In the genomic region with DNA sequence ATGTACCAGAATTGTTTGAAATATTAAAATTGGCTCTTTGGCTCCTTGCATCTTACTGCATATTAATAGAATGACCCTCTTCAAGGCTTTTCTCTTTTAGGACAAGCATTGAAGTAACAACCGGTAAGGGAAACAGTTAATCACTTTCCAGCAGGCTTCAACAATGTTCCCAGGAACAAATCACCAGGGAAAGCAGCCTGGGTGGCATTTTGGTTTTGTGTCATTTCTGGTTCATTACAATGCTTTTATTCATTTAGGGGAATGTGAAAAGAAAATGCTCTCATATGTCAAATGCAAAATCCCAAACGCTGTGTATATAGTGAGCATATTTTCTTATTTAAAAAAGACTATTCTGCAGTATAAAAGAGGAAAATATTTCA, we compare ENCODE assay signal across 13 mouse cellular contexts. TPM values are rescaled to one million over a fixed set of nuclear protein-coding genes. Genes with fewer than 3 reads are reported as not detected.
DNase-seq lines count a peak whose midpoint lies in the region; ATAC-seq and TF ChIP-seq lines count a peak whose summit lies in the region.
"Had no signal": no experiment of that assay in that cellular context is flagged by ENCODE, and none has a peak within 500 bp of the region (broad histone marks: within the 10 kb centered on the region; RNA-seq: fewer than 3 reads in every experiment).

No protein-coding gene starts in this region.

- TF ChIP-seq CTCF in gastrocnemius, adult 2 months (IDR thresholded peaks at IDR 0.05) = no peak

- DNase-seq in gastrocnemius, adult 2 months = no peak
- no peak for DNase-seq in gastrocnemius, postnatal 14 days
- DNase-seq in mesoderm, embryonic 11.5 days (ENCODE audit: low read depth, low spot score) = peak; percentile 27
- DNase-seq in heart, adult 8-10 months (ENCODE audit: low spot score) = no peak
- no peak for DNase-seq in left cerebral cortex, postnatal 14 days (ENCODE audit: low spot score in 2 of 2)
- DNase-seq in spleen, adult 18-20 months = no peak
- DNase-seq: B cell, adult 2 months; heart, adult 18-20 months; heart, postnatal 14 days; lung, adult 18-20 months had no signal

- H3K9me3 ChIP-seq in forebrain, embryonic 15.5 days = no peaks in the 10 kb centered on the region
- no peaks in the 10 kb centered on the region for H3K9me3 ChIP-seq in neural tube, embryonic 14.5 days (ENCODE audit: control insufficient read depth, low read length)

- H3K4me1 ChIP-seq in forebrain, embryonic 15.5 days = peaks cover 36% of the 10 kb centered on the region
- 0 out of 2 replicates have a peak, but pooled peaks cover 3% of the 10 kb centered on the region for H3K4me1 ChIP-seq in neural tube, embryonic 14.5 days (ENCODE audit: control insufficient read depth, insufficient read depth, low read length)

- no peaks in the 10 kb centered on the region for H3K36me3 ChIP-seq in forebrain, embryonic 15.5 days
- no peaks in the 10 kb centered on the region for H3K36me3 ChIP-seq in neural tube, embryonic 14.5 days (ENCODE audit: control insufficient read depth, insufficient read depth, low read length)
- H3K36me3 ChIP-seq: G1E had no signal

- no peak for ATAC-seq in forebrain, embryonic 15.5 days (replicated peaks)
- no peak for ATAC-seq in neural tube, embryonic 14.5 days (ENCODE audit: low read depth)

- peak overlapping the region; percentile 88 for H3K9ac ChIP-seq in forebrain, embryonic 15.5 days (replicated peaks)
- H3K9ac ChIP-seq in neural tube, embryonic 14.5 days (replicated peaks; ENCODE audit: low read depth, low read length) = peak overlapping the region; percentile 72; the same call in 1 of the 2 replicates

- H3K4me2 ChIP-seq in forebrain, embryonic 15.5 days (replicated peaks) = peak overlapping the region; percentile 65
- H3K4me2 ChIP-seq in neural tube, embryonic 14.5 days (ENCODE audit: low read depth, low read length) = peak overlapping the region; percentile 61

- WGBS in forebrain, embryonic 15.5 days = 4% methylated on average over 2 of the region's 2 CpGs
- WGBS in neural tube, embryonic 14.5 days = 6% methylated on average over 2 of the region's 2 CpGs

- intact Hi-C loops in gastrocnemius, adult 2 months (cut with DNase I) = no loop called here
- intact Hi-C loops in gastrocnemius, postnatal 14 days (cut with DNase I; ENCODE audit: low total_unique reads) = no loop called here
- intact Hi-C loops in left cerebral cortex, postnatal 14 days (cut with DNase I) = no loop called here

- peak overlapping the region; percentile 7; the same call in 1 of the 2 replicates for H3K4me3 ChIP-seq in gastrocnemius, adult 2 months
- H3K4me3 ChIP-seq in forebrain, embryonic 15.5 days = peak overlapping the region; percentile 85
- H3K4me3 ChIP-seq in neural tube, embryonic 14.5 days (ENCODE audit: low read depth, low read length) = peak overlapping the region; percentile 53

- H3K27me3 ChIP-seq in forebrain, embryonic 15.5 days = no peaks in the 10 kb centered on the region
- H3K27me3 ChIP-seq in neural tube, embryonic 14.5 days (ENCODE audit: control insufficient read depth, insufficient read depth, low read length) = no peaks in the 10 kb centered on the region

- no peak overlapping the region; the same call in 1 of the 2 replicates for H3K27ac ChIP-seq in gastrocnemius, adult 2 months
- 0 out of 2 replicates have a peak overlapping the region, but pooled peaks have one; percentile 93 for H3K27ac ChIP-seq in forebrain, embryonic 15.5 days (replicated peaks)
- no peak overlapping the region for H3K27ac ChIP-seq in neural tube, embryonic 14.5 days (ENCODE audit: low read depth, low read length)

RNA-seq across cellular contexts. Expression of gene Adgrb3, which starts 2.0 kb away (rescaled TPM):
- not detected for total RNA-seq in gastrocnemius, adult 2 months (2021)
- under 1 TPM; 0.13 to 0.18 TPM for total RNA-seq in gastrocnemius, postnatal 14 days (2021)
- polyA plus RNA-seq in forebrain, embryonic 15.5 days (2015; fragmentation: Nextera tagmentation; extraction: Ambion mirVana) = 41.1 and 45.9 TPM in 2 replicates
- 63.3 and 71.2 TPM in 2 replicates for polyA plus RNA-seq in neural tube, embryonic 14.5 days (2014; fragmentation: Nextera tagmentation; extraction: Ambion mirVana)
- not detected for total RNA-seq in heart, adult 8-10 months (2022)
- 100 to 1,000 TPM; 122 to 133 TPM for total RNA-seq in left cerebral cortex, postnatal 14 days (2021)
- total RNA-seq: heart, adult 18-20 months had no signal
- polyA plus RNA-seq: G1E had no signal

Comparison
In these comparisons a context has a peak if more than half of its experiments do, and no peak if none do; other contexts are left out.
1. H3K4me3 ChIP-seq: peak in every context shown above with its lines; median percentile 85 in forebrain, embryonic 15.5 days; 53 in neural tube, embryonic 14.5 days; 7 in gastrocnemius, adult 2 months.
2. RNA of gene Adgrb3, which starts 2.0 kb away (total RNA-seq): 122 to 133 TPM in left cerebral cortex, postnatal 14 days; 0.13 to 0.18 TPM in gastrocnemius, postnatal 14 days, not detected in heart, adult 8-10 months and not detected in gastrocnemius, adult 2 months; every median in the first group is over 100 times any median in the second.